Mouse (Mus musculus) spleen, adult 2 months (tissue): ENCODE measurements at regions not wholly inside any gene's neighbourhood (a gene's known extent, or its start where the extent isn't known, plus 50 kb on each side); places are given as distances from the start of the nearest gene placed in this dataset.

Experiments used
- CTCF ChIP-seq: fragments of 200-500 bp; IDR thresholded peaks from 2 replicates; pipeline ENCODE4 v1.5.1; 2011; ENCODE audit warnings: mild to moderate bottlenecking, inconsistent platforms; ENCODE audit not compliant: insufficient read depth, insufficient read length, insufficient replicate concordance; ENCODE audit errors: extremely low read depth
- POLR2A ChIP-seq: fragments of 200-500 bp; IDR thresholded peaks from 2 replicates; pipeline ENCODE4 v1.6.1; 2011; ENCODE audit warnings: low read depth, low read length, inconsistent platforms

- no peak for TF ChIP-seq CTCF
- no peak for TF ChIP-seq POLR2A
Measured at GRCm38 (mm10) chr4:127789206-127789605, 181.5 kb downstream of the CK137956 start.
